In genomic region chr13:44772816-44773215, GRCm38 (mm10) we compare ENCODE assay signal across 23 mouse cellular contexts.
"Had no signal": no experiment of that assay in that cellular context is flagged by ENCODE, and none has a peak within 500 bp of the region (broad histone marks: within the 10 kb centered on the region; RNA-seq: fewer than 3 reads in every experiment).

No protein-coding gene starts in this region.

- H3K4me3 ChIP-seq: heart, embryonic 13.5 days; heart, embryonic 15.5 days; hindbrain, embryonic 13.5 days; hindbrain, embryonic 15.5 days; kidney, embryonic 15.5 days; layer of hippocampus, adult 2 months; left cerebral cortex, adult 2 months; limb, embryonic 13.5 days; limb, embryonic 15.5 days; liver, embryonic 12.5 days had no signal

- H3K4me1 ChIP-seq: hindbrain, embryonic 15.5 days had no signal

- H3K27me3 ChIP-seq: heart, embryonic 13.5 days; heart, embryonic 15.5 days; hindbrain, embryonic 13.5 days; hindbrain, embryonic 15.5 days; kidney, embryonic 15.5 days; limb, embryonic 13.5 days; limb, embryonic 15.5 days; liver, embryonic 12.5 days had no signal

- ATAC-seq: hindbrain, postnatal 0 days; intestine, embryonic 16.5 days; liver, embryonic 12.5 days had no signal

- H3K27ac ChIP-seq: heart, embryonic 13.5 days; heart, embryonic 15.5 days; hindbrain, embryonic 13.5 days; hindbrain, embryonic 15.5 days; hindbrain, postnatal 0 days; kidney, embryonic 15.5 days; kidney, postnatal 0 days; layer of hippocampus, adult 2 months; left cerebral cortex, adult 2 months; limb, embryonic 13.5 days; limb, embryonic 15.5 days; liver, embryonic 12.5 days had no signal

- DNase-seq: gastrocnemius, postnatal 14 days; gastrocnemius, postnatal 36 days; heart, adult 18-20 months; heart, postnatal 14 days; heart, postnatal 36 days; kidney, adult 11 months; kidney, adult 2 months; kidney, adult 9 months; kidney, postnatal 14 days; kidney, postnatal 36 days had no signal

- H3K36me3 ChIP-seq: heart, embryonic 13.5 days; heart, embryonic 15.5 days; hindbrain, embryonic 13.5 days; hindbrain, embryonic 15.5 days; kidney, embryonic 15.5 days; limb, embryonic 15.5 days had no signal
